ENCODE assay signal across 10 mouse cellular contexts in genomic region chr6:71423116-71423515, GRCm38 (mm10). TPM values are rescaled to one million over a fixed set of nuclear protein-coding genes. Genes with fewer than 3 reads are reported as not detected.
A peak's percentile ranks its signal among the peaks of the same experiment; 100 is the strongest.
DNase-seq lines count a peak whose midpoint lies in the region; ATAC-seq and TF ChIP-seq lines count a peak whose summit lies in the region.
"Had no signal": no experiment of that assay in that cellular context is flagged by ENCODE, and none has a peak within 500 bp of the region (broad histone marks: within the 10 kb centered on the region; RNA-seq: fewer than 3 reads in every experiment).

No protein-coding gene starts in this region.

- DNase-seq in adrenal gland, postnatal 10 days: peak; percentile 48
- DNase-seq in adrenal gland, adult 8-10 months: no peak
- DNase-seq in hindbrain, postnatal 0 days (ENCODE audit: low spot score): peak; percentile 51
- DNase-seq in right cerebral cortex, postnatal 4 days: peak; percentile 39
- no peak for DNase-seq in right cerebral cortex, adult 18-20 months
- peak; percentile 74 for DNase-seq in thymus, postnatal 4 days
- DNase-seq in left cerebral cortex, postnatal 36 days (ENCODE audit: low spot score in 2 of 2): no peak

- H3K27me3 ChIP-seq in hindbrain, postnatal 0 days (ENCODE audit: insufficient read depth, low read length): no peaks in the 10 kb centered on the region
- no peaks in the 10 kb centered on the region for H3K27me3 ChIP-seq in hindbrain, embryonic 12.5 days
- H3K27me3 ChIP-seq: embryonic facial prominence, embryonic 12.5 days had no signal

- H3K4me1 ChIP-seq in hindbrain, postnatal 0 days (ENCODE audit: insufficient read depth, low read length): no peaks in the 10 kb centered on the region
- no peaks in the 10 kb centered on the region for H3K4me1 ChIP-seq in hindbrain, embryonic 12.5 days
- H3K4me1 ChIP-seq: embryonic facial prominence, embryonic 12.5 days had no signal

- H3K9ac ChIP-seq in hindbrain, postnatal 0 days (replicated peaks; ENCODE audit: low read length): no peak overlapping the region
- H3K9ac ChIP-seq in hindbrain, embryonic 12.5 days: no peak overlapping the region
- H3K9ac ChIP-seq: embryonic facial prominence, embryonic 12.5 days had no signal

- no peak overlapping the region for H3K27ac ChIP-seq in hindbrain, postnatal 0 days
- no peak overlapping the region for H3K27ac ChIP-seq in hindbrain, embryonic 12.5 days
- H3K27ac ChIP-seq: embryonic facial prominence, embryonic 12.5 days had no signal

- no peaks in the 10 kb centered on the region for H3K9me3 ChIP-seq in hindbrain, postnatal 0 days (ENCODE audit: low read length)
- no peaks in the 10 kb centered on the region for H3K9me3 ChIP-seq in hindbrain, embryonic 12.5 days (replicated peaks)
- H3K9me3 ChIP-seq: embryonic facial prominence, embryonic 12.5 days had no signal

- intact Hi-C loops in left cerebral cortex, postnatal 36 days (cut with DNase I): no loop called here

- H3K36me3 ChIP-seq in hindbrain, postnatal 0 days (ENCODE audit: insufficient read depth, low read length): peaks cover 4% of the 10 kb centered on the region; the same call in 1 of the 2 replicates
- peaks cover 19% of the 10 kb centered on the region for H3K36me3 ChIP-seq in hindbrain, embryonic 12.5 days

- no peak for ATAC-seq in hindbrain, postnatal 0 days
- no peak for ATAC-seq in hindbrain, embryonic 12.5 days (ENCODE audit: low FRiP score)

- no peak overlapping the region for H3K4me3 ChIP-seq in hindbrain, postnatal 0 days (ENCODE audit: low read length)
- no peak overlapping the region for H3K4me3 ChIP-seq in hindbrain, embryonic 12.5 days
- H3K4me3 ChIP-seq: embryonic facial prominence, embryonic 12.5 days had no signal

- no peak overlapping the region for H3K4me2 ChIP-seq in hindbrain, postnatal 0 days (ENCODE audit: low read depth, low read length)
- H3K4me2 ChIP-seq in hindbrain, embryonic 12.5 days (replicated peaks): no peak overlapping the region
- H3K4me2 ChIP-seq: embryonic facial prominence, embryonic 12.5 days had no signal

- peak; percentile 69 for TF ChIP-seq CTCF in hindbrain, postnatal 0 days (IDR thresholded peaks at IDR 0.05; ENCODE audit: low read depth)

- WGBS in hindbrain, postnatal 0 days: 88% methylated on average over 3 of the region's 3 CpGs
- WGBS in hindbrain, embryonic 12.5 days: 95% methylated on average over 3 of the region's 3 CpGs

RNA-seq across cellular contexts. Expression of gene Rmnd5a, which starts 17.3 kb away (rescaled TPM):
- 10 to 100 TPM; 68.7 to 74.1 TPM for total RNA-seq in adrenal gland, postnatal 10 days (2021)
- total RNA-seq in adrenal gland, adult 8-10 months (2022): 10 to 100 TPM; 76.1 to 96.7 (median 85.5) TPM
- total RNA-seq in hindbrain, postnatal 0 days (2014; rRNA removed): 44.9 and 46.1 TPM in 2 replicates
- 8.6 TPM in 2 replicates for polyA plus RNA-seq in hindbrain, postnatal 0 days (2015; fragmentation: Nextera tagmentation; extraction: Ambion mirVana)
- 15.5 and 18.4 TPM in 2 replicates for polyA plus RNA-seq in hindbrain, embryonic 12.5 days (2016; fragmentation: Nextera tagmentation; extraction: Ambion mirVana)
- 10 to 100 TPM; 91.4 to 98.7 TPM for total RNA-seq in left cerebral cortex, postnatal 36 days (2021)

RNA-seq across cellular contexts. Expression of gene Cd8a, which starts 49.9 kb away (rescaled TPM):
- total RNA-seq in adrenal gland, postnatal 10 days (2021): 1 to 10 TPM; 1.9 to 2.5 TPM
- total RNA-seq in adrenal gland, adult 8-10 months (2022): 1 to 10 TPM in 2 of 4 experiments, under 1 TPM in 2; 0.17 to 1.2 (median 0.61) TPM
- not detected in 2 replicates for total RNA-seq in hindbrain, postnatal 0 days (2014; rRNA removed)
- polyA plus RNA-seq in hindbrain, postnatal 0 days (2015; fragmentation: Nextera tagmentation; extraction: Ambion mirVana): not detected in 2 replicates
- not detected in 2 replicates for polyA plus RNA-seq in hindbrain, embryonic 12.5 days (2016; fragmentation: Nextera tagmentation; extraction: Ambion mirVana)
- not detected for total RNA-seq in left cerebral cortex, postnatal 36 days (2021)
- total RNA-seq: layer of hippocampus, postnatal 14 days had no signal
- polyA plus RNA-seq: embryonic facial prominence, embryonic 12.5 days had no signal

Comparison
In these comparisons a context has a peak if more than half of its experiments do, and no peak if none do; other contexts are left out.
1. DNase-seq: peak in adrenal gland, postnatal 10 days (single experiment), hindbrain, postnatal 0 days (single experiment), right cerebral cortex, postnatal 4 days (single experiment) and thymus, postnatal 4 days (single experiment); none in adrenal gland, adult 8-10 months (single experiment), right cerebral cortex, adult 18-20 months (single experiment) and left cerebral cortex, postnatal 36 days (0 of 2).